Mouse (Mus musculus): ENCODE results near the gene Zdhhc8. TPM values are rescaled to one million over a fixed set of nuclear protein-coding genes. Genes with fewer than 3 reads are reported as not detected.

The Zdhhc8 gene
- polyA plus RNA-seq (2012; ENCODE audit: low replicate concordance) = 120 and 251 TPM in 2 replicates

GRCm38 (mm10) chr16:18234671-18235388, at the start of gene Zdhhc8:
TSS of gene Zdhhc8 (minus strand) at chr16:18235136.

GRCm38 (mm10) chr16:18258221-18258620, 23.3 kb upstream of the Zdhhc8 start, which contains the start of gene Gm49776:
TSS of gene Gm49776 (minus strand) at chr16:18258321.

DNA sequence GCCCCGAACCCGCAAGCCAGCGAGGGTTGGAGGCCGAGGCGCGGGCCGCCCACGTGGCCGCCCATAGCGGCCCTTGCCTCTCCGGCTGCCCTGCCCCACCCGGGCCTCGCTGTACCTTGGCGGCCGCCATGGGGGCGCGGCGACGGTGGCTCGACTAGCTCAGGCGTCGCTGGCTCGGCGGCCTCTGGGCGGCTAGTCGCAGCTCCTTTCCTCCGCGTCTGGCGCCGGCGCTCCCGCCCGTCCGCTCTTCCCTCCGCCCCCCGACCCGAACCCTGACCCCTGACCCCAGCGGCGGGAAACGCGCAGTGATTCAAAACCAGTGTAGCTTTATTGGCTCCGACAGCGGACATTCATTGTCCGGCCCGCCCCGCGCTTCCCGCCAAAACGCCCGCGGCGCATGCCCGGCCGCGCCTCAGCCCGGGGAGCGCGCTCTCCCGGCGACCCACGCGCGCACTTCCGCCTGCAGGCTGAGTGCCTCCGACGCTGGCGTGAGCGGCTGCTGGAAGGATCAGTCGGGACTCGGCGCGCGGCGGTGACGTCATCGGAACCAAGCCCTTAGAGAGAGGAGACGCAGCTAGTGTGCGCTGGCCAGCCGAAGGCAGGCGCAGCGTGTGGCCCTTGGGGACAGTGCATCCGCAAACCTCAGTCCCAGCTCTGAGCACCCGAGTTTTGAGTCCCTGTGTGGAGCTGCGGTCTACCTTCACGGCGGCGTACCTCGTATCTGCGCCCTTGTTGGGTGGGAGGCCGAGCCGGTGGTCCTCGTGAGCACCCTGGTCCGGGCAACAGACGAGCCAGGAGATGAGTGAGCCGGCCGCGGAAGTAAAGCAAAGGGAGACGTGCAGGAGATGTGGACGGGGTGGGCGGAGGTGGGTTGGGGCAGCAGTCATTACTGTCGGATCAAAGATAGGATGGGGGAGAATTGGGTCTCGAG, 13.8 kb upstream of the Zdhhc8 start, which contains the start of the genes Trmt2a and Ranbp1:
Trmt2a (plus strand) TSS at position 247 of the 931 bp plus-strand sequence.
Ranbp1 (minus strand) TSS at position 300 of the 931 bp plus-strand sequence.

DNA sequence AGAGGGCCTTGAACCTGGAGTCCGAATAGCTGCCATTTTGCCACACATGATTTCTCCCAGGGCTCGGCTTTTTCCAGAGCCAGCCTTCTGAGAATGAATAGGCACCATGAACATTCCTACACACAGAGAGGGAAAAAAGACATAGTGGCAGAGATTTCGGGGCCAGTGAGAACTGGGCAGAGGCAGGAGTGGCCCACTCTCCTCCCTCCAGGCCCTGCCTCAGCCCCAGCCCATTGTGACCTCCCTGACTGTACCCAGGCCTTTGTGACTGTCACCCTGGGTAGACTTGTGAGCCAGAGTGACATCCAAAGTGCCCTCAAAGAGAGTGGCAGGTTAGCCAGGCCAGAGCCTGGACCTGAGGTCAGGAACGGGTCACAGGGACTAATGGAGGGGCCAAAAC, 17.4 kb downstream of the Zdhhc8 start, which contains the start of gene Ccdc188:
Ccdc188 (plus strand) TSS at position 301 of the 400 bp plus-strand sequence.

Other genes starting within 250 kb of the Zdhhc8 start
- 8.0 and 23.0 TPM in 2 replicates for gene Dgcr6, start 182.3 kb downstream of the Zdhhc8 start, polyA plus RNA-seq (2012; ENCODE audit: low replicate concordance)
- gene Prodh, start 144.9 kb downstream of the Zdhhc8 start, polyA plus RNA-seq (2012; ENCODE audit: low replicate concordance) = 2.4 and 2.5 TPM in 2 replicates
- 0.46 and 0.91 TPM in 2 replicates for gene Rtn4r, start 107.5 kb downstream of the Zdhhc8 start, polyA plus RNA-seq (2012; ENCODE audit: low replicate concordance)
- not detected in 2 replicates for gene Ccdc188, start 17.3 kb downstream of the Zdhhc8 start, polyA plus RNA-seq (2012; ENCODE audit: low replicate concordance)
- 46.5 and 50.7 TPM in 2 replicates for gene Trmt2a, start 13.5 kb upstream of the Zdhhc8 start, polyA plus RNA-seq (2012; ENCODE audit: low replicate concordance)
- 278 and 395 TPM in 2 replicates for gene Ranbp1, start 13.6 kb upstream of the Zdhhc8 start, polyA plus RNA-seq (2012; ENCODE audit: low replicate concordance)
- gene Gm49776, start 23.2 kb upstream of the Zdhhc8 start, polyA plus RNA-seq (2012; ENCODE audit: low replicate concordance) = 0.40 TPM in 1 of 2 replicates, not detected in the other
- gene Dgcr8, start 54.1 kb upstream of the Zdhhc8 start, polyA plus RNA-seq (2012; ENCODE audit: low replicate concordance) = 2.6 and 15.8 TPM in 2 replicates
- gene Tango2, start 113.0 kb upstream of the Zdhhc8 start, polyA plus RNA-seq (2012; ENCODE audit: low replicate concordance) = 18.3 and 22.8 TPM in 2 replicates
- 5.0 and 7.9 TPM in 2 replicates for gene Arvcf, start 113.0 kb upstream of the Zdhhc8 start, polyA plus RNA-seq (2012; ENCODE audit: low replicate concordance)
- gene Txnrd2, start 191.2 kb upstream of the Zdhhc8 start, polyA plus RNA-seq (2012; ENCODE audit: low replicate concordance) = 8.5 and 12.5 TPM in 2 replicates
- 16.4 and 49.9 TPM in 2 replicates for gene Comt, start 191.7 kb upstream of the Zdhhc8 start, polyA plus RNA-seq (2012; ENCODE audit: low replicate concordance)